Mouse (Mus musculus) neural tube, embryonic 11.5 days (tissue): Measurements from ENCODE around the gene Gna11. TPM values are rescaled to one million over a fixed set of nuclear protein-coding genes. Genes with fewer than 3 reads are reported as not detected.
A peak's percentile ranks its signal among the peaks of the same experiment; 100 is the strongest.

Source experiments
- ATAC-seq: fragments of 200-750 bp; cut with Nextera tagmentation; 2 replicates; pipeline ENCODE4 v1.8.0; 2017; ENCODE audit warnings: moderate number of reproducible peaks, mild to moderate bottlenecking, moderate TSS enrichment, moderate library complexity; ENCODE audit not compliant: insufficient read depth, low FRiP score, low TSS enrichment
- DNase-seq: peaks from one replicate; pipeline ENCODE4 v3.0.0-alpha.2; 2015; ENCODE audit warnings: low spot score
- H3K27ac ChIP-seq: fragments of 300-500 bp; sonication (generic); 2 replicates; pipeline ENCODE4 v1.5.1; 2014; ENCODE audit warnings: low read depth, mild to moderate bottlenecking, low read length
- H3K27me3 ChIP-seq: fragments of 300-500 bp; sonication (generic); 2 replicates; pipeline ENCODE4 v1.6.1; 2014; ENCODE audit warnings: mild to moderate bottlenecking, low read length, mixed read lengths; ENCODE audit not compliant: control insufficient read depth, insufficient read depth
- H3K36me3 ChIP-seq: fragments of 300-500 bp; sonication (generic); 2 replicates; pipeline ENCODE4 v1.6.1; 2014; ENCODE audit warnings: mild to moderate bottlenecking, low read length, moderate library complexity, mixed read lengths; ENCODE audit not compliant: control insufficient read depth, insufficient read depth
- H3K4me1 ChIP-seq: fragments of 300-500 bp; sonication (generic); 2 replicates; pipeline ENCODE4 v1.6.1; 2014; ENCODE audit warnings: low read length, mixed read lengths; ENCODE audit not compliant: control insufficient read depth, insufficient read depth
- H3K4me2 ChIP-seq: fragments of 300-500 bp; sonication (generic); 2 replicates; pipeline ENCODE4 v1.6.1; 2014; ENCODE audit warnings: low read depth, mild to moderate bottlenecking, moderate library complexity
- H3K4me3 ChIP-seq: fragments of 300-500 bp; sonication (generic); 2 replicates; pipeline ENCODE4 v1.5.1; 2014; ENCODE audit warnings: low read depth, low read length
- H3K9ac ChIP-seq: fragments of 300-500 bp; sonication (generic); 2 replicates; pipeline ENCODE4 v1.6.1; 2014; ENCODE audit warnings: mild to moderate bottlenecking, low read length
- H3K9me3 ChIP-seq: fragments of 300-500 bp; sonication (generic); 2 replicates; pipeline ENCODE4 v1.6.1; 2016; ENCODE audit warnings: low read length; ENCODE audit not compliant: control insufficient read depth
- WGBS: fragments of 180-500 bp; shearing (Covaris S2); extraction: QIAGEN DNeasy Blood & Tissue Kit; methylation state at CpG from one replicate; pipeline ENCODE4 v1.1.7; 2014; 5-methylcytosine and 5-hydroxymethylcytosine counted together
- polyA plus RNA-seq: library from polyadenylated mRNA; unstranded; fragments of >200 nt; fragmentation: Nextera tagmentation; extraction: Ambion mirVana; gene quantifications from 2 replicates; pipeline ENCODE4 v1.2.1, GENCODE M21; 2014

Gene Gna11
- 74.6 and 78.8 TPM in 2 replicates for polyA plus RNA-seq

DNA sequence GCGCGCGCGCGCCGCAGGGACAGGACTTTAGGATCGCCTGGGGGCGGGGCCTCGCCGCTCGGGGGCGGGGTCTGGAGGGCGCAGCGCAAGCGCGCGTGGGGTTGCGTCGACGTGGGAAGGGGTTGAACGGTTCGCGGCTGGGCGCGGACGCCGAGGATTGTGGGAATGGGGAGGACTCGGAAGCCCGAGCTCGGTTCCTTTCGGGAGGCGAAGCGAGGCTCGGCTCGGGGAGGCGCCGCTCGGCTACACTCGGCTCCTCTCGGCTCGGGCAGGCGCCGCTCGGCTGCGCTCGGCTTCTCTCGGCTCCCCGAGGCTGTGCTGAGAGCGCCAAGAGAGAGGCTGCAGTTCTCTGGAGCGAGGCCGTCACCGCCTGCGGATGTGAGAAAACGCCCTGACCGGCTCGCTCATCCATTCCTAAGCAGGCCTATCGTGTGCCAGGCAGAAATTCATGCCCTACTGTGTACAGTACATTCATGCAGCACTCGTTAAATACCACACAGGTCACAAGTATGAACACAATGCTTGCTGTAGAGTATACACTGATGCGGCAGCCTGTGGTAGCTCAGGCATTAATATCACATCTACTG, at the start of gene Gna11:
Gene Gna11 (minus strand): TSS at position 30 of the 587 bp plus-strand sequence.
- H3K4me1 ChIP-seq, result peaks cover 25% of the 10 kb centered on the region
- H3K27me3 ChIP-seq, result no peaks in the 10 kb centered on the region
- H3K36me3 ChIP-seq, result no peaks in the 10 kb centered on the region
- DNase-seq (peak; percentile 100), ATAC-seq (peak; percentile 94)
- H3K9me3 ChIP-seq, result no peaks in the 10 kb centered on the region
- peak within 1 kb of the TSS; percentile 98 for H3K4me2 ChIP-seq
- 1% methylated on average over 51 of the region's 59 CpGs for WGBS
- peak within 1 kb of the TSS; percentile 85 for H3K4me3 ChIP-seq
- H3K9ac ChIP-seq, result peak within 1 kb of the TSS; percentile 88
- peak within 1 kb of the TSS; percentile 60 for H3K27ac ChIP-seq

- Histone ChIP-seq H3K27ac (no peak overlapping the region), H3K4me2 (no peak overlapping the region), H3K27me3 (peaks cover 22% of the 10 kb centered on the region), H3K9ac (no peak overlapping the region), H3K4me3 (no peak overlapping the region), H3K4me1 (peaks cover 23% of the 10 kb centered on the region), H3K36me3 (no peaks in the 10 kb centered on the region), H3K9me3 (no peaks in the 10 kb centered on the region)
- 77% methylated on average over 18 of the region's 18 CpGs for WGBS
- ATAC-seq, result no peak
- DNase-seq, result no peak
Measured at GRCm38 (mm10) chr10:81593935-81594334, 48.9 kb upstream of the Gna11 start.

- H3K27me3 ChIP-seq, result peaks cover 22% of the 10 kb centered on the region
- H3K36me3 ChIP-seq, result no peaks in the 10 kb centered on the region
Measured at GRCm38 (mm10) chr10:81593223-81593622, 48.2 kb upstream of the Gna11 start.

DNA sequence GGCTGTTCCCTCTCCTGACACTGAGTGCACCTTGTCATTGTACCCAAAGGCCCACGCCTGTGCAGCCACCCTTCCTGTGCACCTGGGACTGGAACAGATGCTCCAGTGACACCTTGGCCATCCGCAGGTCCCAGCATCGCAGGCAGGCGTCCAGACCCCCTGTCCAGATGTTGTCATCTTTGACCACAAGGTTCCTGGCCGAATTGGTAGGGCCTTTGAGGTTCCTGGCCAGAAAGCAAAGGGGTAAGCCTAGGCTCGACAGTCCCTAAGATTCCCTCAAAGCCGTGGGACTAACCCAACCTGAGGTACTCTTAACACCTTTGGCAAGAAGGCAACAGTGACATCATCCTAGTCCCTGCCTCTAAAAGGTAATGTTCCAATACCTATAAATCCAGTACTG, 47.6 kb upstream of the Gna11 start:
- 81% methylated on average over 7 of the region's 7 CpGs for WGBS
- ATAC-seq, result no peak

More at GRCm38 (mm10) chr10:81593223-81593622, 48.2 kb upstream of the Gna11 start:
- Histone ChIP-seq H3K4me3 (no peak overlapping the region), H3K27ac (no peak overlapping the region), H3K9ac (no peak overlapping the region), H3K4me1 (peaks cover 23% of the 10 kb centered on the region), H3K9me3 (no peaks in the 10 kb centered on the region), H3K4me2 (no peak overlapping the region)
- WGBS, result 68% methylated on average over 4 of the region's 4 CpGs
- ATAC-seq, result no peak
- DNase-seq, result no peak

GRCm38 (mm10) chr10:81591846-81592245, 46.9 kb upstream of the Gna11 start:
- peaks cover 22% of the 10 kb centered on the region for H3K27me3 ChIP-seq
- no peak overlapping the region for H3K4me2 ChIP-seq
- no peak for DNase-seq
- H3K9me3 ChIP-seq, result no peaks in the 10 kb centered on the region
- no peak overlapping the region for H3K9ac ChIP-seq
- no peaks in the 10 kb centered on the region for H3K36me3 ChIP-seq
- 60% methylated on average over 9 of the region's 9 CpGs for WGBS
- peaks cover 14% of the 10 kb centered on the region for H3K4me1 ChIP-seq
- ATAC-seq, result no peak
- H3K27ac ChIP-seq, result no peak overlapping the region
- no peak overlapping the region for H3K4me3 ChIP-seq

More for the DNA sequence above, 47.6 kb upstream of the Gna11 start:
- H3K27me3 ChIP-seq, result peaks cover 25% of the 10 kb centered on the region
- DNase-seq, result no peak
- H3K4me1 ChIP-seq, result peaks cover 22% of the 10 kb centered on the region
- H3K9ac ChIP-seq, result no peak overlapping the region
- no peak overlapping the region for H3K4me2 ChIP-seq
- no peak overlapping the region for H3K27ac ChIP-seq
- H3K9me3 ChIP-seq, result no peaks in the 10 kb centered on the region
- no peaks in the 10 kb centered on the region for H3K36me3 ChIP-seq
- no peak overlapping the region for H3K4me3 ChIP-seq

DNA sequence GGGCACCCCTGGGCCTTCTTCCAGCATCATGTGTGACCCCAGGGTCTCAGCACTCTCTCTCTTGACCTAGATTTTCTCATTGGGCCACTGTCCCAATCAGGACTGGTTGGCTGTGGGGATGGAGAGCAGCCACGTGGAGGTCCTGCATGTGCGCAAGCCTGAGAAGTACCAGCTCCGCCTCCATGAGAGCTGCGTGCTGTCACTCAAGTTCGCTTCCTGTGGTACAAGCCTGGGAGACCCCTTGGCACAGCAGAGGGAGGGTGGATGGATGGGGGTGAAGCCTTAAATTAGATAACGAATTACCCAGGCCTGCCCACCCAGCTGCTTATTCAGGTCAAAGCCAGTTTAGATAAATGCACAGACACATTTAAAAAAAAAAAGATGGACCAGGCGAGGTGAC, 43.7 kb upstream of the Gna11 start:
- Histone ChIP-seq H3K4me3 (no peak overlapping the region), H3K36me3 (no peaks in the 10 kb centered on the region), H3K4me1 (no peaks in the 10 kb centered on the region), H3K9me3 (no peaks in the 10 kb centered on the region), H3K4me2 (no peak overlapping the region), H3K9ac (no peak overlapping the region), H3K27ac (no peak overlapping the region), H3K27me3 (peaks cover 11% of the 10 kb centered on the region; the same call in 1 of the 2 replicates)
- 66% methylated on average over 7 of the region's 7 CpGs for WGBS
- ATAC-seq (no peak), DNase-seq (no peak)

GRCm38 (mm10) chr10:81583347-81583746, 38.4 kb upstream of the Gna11 start:
- H3K27me3 ChIP-seq, result peaks cover 12% of the 10 kb centered on the region; the same call in 1 of the 2 replicates
- no peak for ATAC-seq

DNA sequence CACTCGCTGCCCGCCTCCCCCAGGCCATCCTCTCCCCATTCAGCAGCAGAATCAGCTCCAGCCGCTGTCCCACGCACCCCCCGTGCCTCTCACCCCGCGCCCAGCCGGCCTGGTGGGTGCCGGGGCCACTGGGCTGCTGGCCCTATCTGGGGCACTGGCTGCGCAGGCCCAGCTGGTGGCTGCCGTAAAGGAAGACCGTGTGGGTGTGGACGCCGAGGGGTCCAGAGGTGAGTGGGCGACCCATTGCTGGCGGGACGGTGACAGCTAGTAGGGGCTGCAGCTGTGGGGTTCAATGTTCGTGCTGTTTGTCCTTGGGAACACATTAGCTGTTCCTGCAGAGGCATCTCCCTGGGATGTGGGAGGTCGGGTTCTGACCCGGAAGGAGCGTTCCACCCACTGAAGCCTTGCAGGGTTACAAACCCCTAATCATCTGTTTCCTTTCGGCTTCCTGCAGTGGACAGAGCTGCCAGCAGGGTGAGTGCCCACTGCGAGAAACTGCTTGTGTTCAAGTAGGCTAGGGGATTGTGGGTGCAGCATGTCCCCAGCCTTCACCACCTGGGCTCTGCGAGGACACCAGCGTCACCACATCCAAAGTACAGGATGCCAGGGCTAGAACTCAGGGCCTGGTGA, 35.6 kb upstream of the Gna11 start:
- DNase-seq (no peak), ATAC-seq (no peak)
- no peak overlapping the region for H3K9ac ChIP-seq
- no peaks in the 10 kb centered on the region for H3K9me3 ChIP-seq
- peaks cover 19% of the 10 kb centered on the region for H3K27me3 ChIP-seq
- peaks cover under 1% of the 10 kb centered on the region; the same call in 1 of the 2 replicates for H3K4me1 ChIP-seq
- no peak overlapping the region for H3K4me3 ChIP-seq
- H3K27ac ChIP-seq, result no peak overlapping the region
- H3K4me2 ChIP-seq, result no peak overlapping the region
- H3K36me3 ChIP-seq, result no peaks in the 10 kb centered on the region
- 57% methylated on average over 25 of the region's 25 CpGs for WGBS

More at GRCm38 (mm10) chr10:81583347-81583746, 38.4 kb upstream of the Gna11 start:
- no peak overlapping the region for H3K4me3 ChIP-seq
- no peaks in the 10 kb centered on the region for H3K36me3 ChIP-seq
- no peak overlapping the region for H3K4me2 ChIP-seq
- H3K9ac ChIP-seq, result no peak overlapping the region
- WGBS, result 47% methylated on average over 6 of the region's 6 CpGs
- no peak for DNase-seq
- H3K4me1 ChIP-seq, result no peaks in the 10 kb centered on the region
- H3K9me3 ChIP-seq, result no peaks in the 10 kb centered on the region
- H3K27ac ChIP-seq, result no peak overlapping the region

GRCm38 (mm10) chr10:81579967-81580366, 35.0 kb upstream of the Gna11 start:
- peaks cover 6% of the 10 kb centered on the region; the same call in 1 of the 2 replicates for H3K4me1 ChIP-seq
- DNase-seq (no peak), ATAC-seq (no peak)
- 79% methylated on average over 4 of the region's 4 CpGs for WGBS
- H3K27ac ChIP-seq, result no peak overlapping the region
- no peaks in the 10 kb centered on the region for H3K36me3 ChIP-seq
- peaks cover 19% of the 10 kb centered on the region for H3K27me3 ChIP-seq
- H3K9me3 ChIP-seq, result no peaks in the 10 kb centered on the region
- no peak overlapping the region for H3K4me2 ChIP-seq
- no peak overlapping the region for H3K4me3 ChIP-seq
- H3K9ac ChIP-seq, result no peak overlapping the region
